Mouse (Mus musculus) ES-E14 (cell line): ENCODE measurements around the gene Klhdc8a. TPM values are rescaled to one million over a fixed set of nuclear protein-coding genes. Genes with fewer than 3 reads are reported as not detected.

Source experiments
- DNase-seq: peaks from one replicate; pipeline ENCODE4 v3.0.0-alpha.2; 2013; ENCODE audit warnings: low read depth, low spot score
- H3K27ac ChIP-seq: 2 replicates; pipeline ENCODE4 v1.5.1; 2012; ENCODE audit warnings: low read depth, mild to moderate bottlenecking, low read length, moderate library complexity, mixed read lengths; ENCODE audit not compliant: poor library complexity, insufficient read depth, severe bottlenecking
- H3K36me3 ChIP-seq: 2 replicates; pipeline ENCODE4 v1.6.1; 2012; ENCODE audit warnings: mild to moderate bottlenecking, low read length, moderate library complexity, mixed read lengths; ENCODE audit not compliant: control insufficient read depth, poor library complexity, insufficient read depth, severe bottlenecking
- H3K4me1 ChIP-seq, 2 experiments: fragments of 150-350 bp in 1 of 2; sonication (generic) in 1 of 2; 2 replicates each; pipeline ENCODE4 v1.6.1; 2012; ENCODE audit warnings: low read length in 2 of 2, mild to moderate bottlenecking in 1 of 2, mixed read lengths in 1 of 2; ENCODE audit not compliant: control insufficient read depth in 2 of 2, insufficient read depth in 2 of 2, poor library complexity in 1 of 2
- H3K4me3 ChIP-seq, 2 experiments: fragments of 150-350 bp in 1 of 2; sonication (generic) in 1 of 2; 2 replicates each; pipeline ENCODE4 v1.5.1; 2012; ENCODE audit warnings: low read length in 2 of 2, low read depth in 1 of 2, mild to moderate bottlenecking in 1 of 2, mixed read lengths in 1 of 2; ENCODE audit not compliant: insufficient read depth in 1 of 2, poor library complexity in 1 of 2, severe bottlenecking in 1 of 2
- H3K9ac ChIP-seq: 2 replicates; pipeline ENCODE4 v1.6.1; 2012; ENCODE audit warnings: low read depth, mild to moderate bottlenecking, low read length, mixed read lengths; ENCODE audit not compliant: poor library complexity, insufficient read depth, severe bottlenecking
- H3K9me3 ChIP-seq: fragments of 150-350 bp; sonication (generic); 2 replicates; pipeline ENCODE4 v1.6.1; 2012; ENCODE audit warnings: low read depth, mild to moderate bottlenecking, low read length; ENCODE audit not compliant: control insufficient read depth, insufficient read depth
- CHD2 ChIP-seq: IDR thresholded peaks from 2 replicates; pipeline ENCODE4 v1.6.1; 2014; ENCODE audit warnings: mild to moderate bottlenecking, low read depth, low read length, inconsistent platforms
- HCFC1 ChIP-seq: IDR thresholded peaks from 2 replicates; pipeline ENCODE4 v1.6.1; 2012; ENCODE audit warnings: low read length, inconsistent platforms, borderline replicate concordance; ENCODE audit not compliant: insufficient read depth
- MAFK ChIP-seq: IDR thresholded peaks from 2 replicates; pipeline ENCODE4 v1.6.1; 2014; ENCODE audit warnings: mild to moderate bottlenecking, low read depth, low read length, inconsistent platforms; ENCODE audit not compliant: insufficient read depth
- ZC3H11A ChIP-seq: IDR thresholded peaks from 2 replicates; pipeline ENCODE4 v1.6.1; 2012; ENCODE audit warnings: low read depth, mild to moderate bottlenecking, inconsistent platforms, low read length, borderline replicate concordance
- ZNF384 ChIP-seq: IDR thresholded peaks from 2 replicates; pipeline ENCODE4 v1.6.1; 2012; ENCODE audit warnings: low read depth, low read length, inconsistent platforms
- in situ Hi-C, 2 experiments: fragments of 600-800 bp; cut with MboI; formaldehyde crosslinking; loops; one replicate each; pipeline ENCODE4 v1.15.1; 2025; ENCODE audit warnings: low sequenced_read_pairs in 2 of 2, inconsistent platforms in 1 of 2; ENCODE audit not compliant: unreplicated experiment in 2 of 2
- total RNA-seq: library from RNA; depleted of rRNA; stranded (reverse); fragments of 300-350 nt; gene quantifications from 2 replicates; pipeline ENCODE4 v1.2.3, GENCODE M21; 2012

Klhdc8a gene
- total RNA-seq, 1 experiment: 2.8 TPM

GRCm38 (mm10) chr1:132338027-132338660, 39.7 kb downstream of the Klhdc8a start:
- Histone ChIP-seq H3K4me3 (no peak overlapping the region), H3K9ac (no peak overlapping the region), H3K4me1 (peaks cover 23 to 38% of the 10 kb centered on the region in 2 experiments), H3K27ac (no peak overlapping the region), H3K9me3 (no peaks in the 10 kb centered on the region), H3K36me3 (no peaks in the 10 kb centered on the region)
- in situ Hi-C loops: no loop called here
- no peak for TF ChIP-seq MAFK
- no peak for TF ChIP-seq HCFC1
- TF ChIP-seq ZNF384: no peak
- TF ChIP-seq ZC3H11A: no peak
- no peak for TF ChIP-seq CHD2
- no peak for DNase-seq

GRCm38 (mm10) chr1:132341731-132342501, 43.5 kb downstream of the Klhdc8a start:
- no peak overlapping the region for H3K4me3 ChIP-seq
- in situ Hi-C loops: no loop called here
- peaks cover 12 to 22% of the 10 kb centered on the region in 2 experiments for H3K4me1 ChIP-seq
- H3K9ac ChIP-seq: no peak overlapping the region
- TF ChIP-seq HCFC1: no peak
- no peak for TF ChIP-seq ZC3H11A
- TF ChIP-seq CHD2: no peak
- no peak for TF ChIP-seq MAFK
- TF ChIP-seq ZNF384: no peak
- H3K27ac ChIP-seq: peak overlapping the region; percentile 23
- no peaks in the 10 kb centered on the region for H3K36me3 ChIP-seq
- no peaks in the 10 kb centered on the region for H3K9me3 ChIP-seq
- DNase-seq: no peak

- in situ Hi-C loops: no loop called here
- H3K9ac ChIP-seq: no peak overlapping the region
- H3K4me3 ChIP-seq: no peak overlapping the region
- no peaks in the 10 kb centered on the region for H3K36me3 ChIP-seq
- no peak for DNase-seq
- TF ChIP-seq CHD2 (no peak), HCFC1 (no peak), ZNF384 (no peak), ZC3H11A (no peak), MAFK (no peak)
- no peak overlapping the region for H3K27ac ChIP-seq
- no peaks in the 10 kb centered on the region for H3K9me3 ChIP-seq
- peaks cover 10 to 22% of the 10 kb centered on the region in 2 experiments for H3K4me1 ChIP-seq
These were observed 44.1 kb downstream of the Klhdc8a start for GRCm38 (mm10) chr1:132342518-132342917.

GRCm38 (mm10) chr1:132343191-132343590, 44.8 kb downstream of the Klhdc8a start:
- in situ Hi-C loops: no loop called here
- Histone ChIP-seq H3K4me1 (peaks cover 9 to 16% of the 10 kb centered on the region in 2 experiments), H3K9ac (no peak overlapping the region), H3K4me3 (no peak overlapping the region), H3K27ac (no peak overlapping the region), H3K36me3 (no peaks in the 10 kb centered on the region), H3K9me3 (no peaks in the 10 kb centered on the region)
- TF ChIP-seq ZNF384: no peak
- no peak for DNase-seq
